Mouse (Mus musculus): Measurements from ENCODE around the gene Gm13287.
"Not testable (repeated sequence)": the region's sequence is repeated elsewhere in the genome, so short reads cannot be mapped to it uniquely, and the experiment has no call there.

Gene Gm13287

GRCm38 (mm10) chr4:88797097-88797496, 6.0 kb upstream of the Gm13287 start, which contains the start of gene Gm13279:
TSS of gene Gm13279 (plus strand) at chr4:88797397.
- DNase-seq (ENCODE audit: low spot score) = not testable (repeated sequence)

- DNase-seq (ENCODE audit: low spot score) = not testable (repeated sequence)
Measured at GRCm38 (mm10) chr4:88799365-88799764, 3.7 kb upstream of the Gm13287 start, which contains the start of gene Gm13285. TSS of gene Gm13285 (plus strand) at chr4:88799665.

- DNase-seq (ENCODE audit: low spot score) = not testable (repeated sequence)
Measured at GRCm38 (mm10) chr4:88805231-88805630, 2.2 kb downstream of the Gm13287 start, which contains the start of gene Gm13288. TSS of gene Gm13288 (plus strand) at chr4:88805531.

GRCm38 (mm10) chr4:88805761-88806160, 2.7 kb downstream of the Gm13287 start:
- DNase-seq (ENCODE audit: low spot score) = not testable (repeated sequence)

GRCm38 (mm10) chr4:88815928-88816327, 12.9 kb downstream of the Gm13287 start, which contains the start of gene Ifna7:
TSS of gene Ifna7 (plus strand) at chr4:88816228.
- no peak for DNase-seq (ENCODE audit: low spot score)

GRCm38 (mm10) chr4:88819659-88820058, 16.6 kb downstream of the Gm13287 start, which contains the start of gene Ifna11:
TSS of gene Ifna11 (plus strand) at chr4:88819959.
- DNase-seq (ENCODE audit: low spot score) = no peak

GRCm38 (mm10) chr4:88822995-88823394, 19.9 kb downstream of the Gm13287 start:
- DNase-seq (ENCODE audit: low spot score) = no peak

- not testable (repeated sequence) for DNase-seq (ENCODE audit: low spot score)
Measured at GRCm38 (mm10) chr4:88827116-88827515, 24.1 kb downstream of the Gm13287 start, which contains the start of gene Ifna6. TSS of gene Ifna6 (plus strand) at chr4:88827416.

GRCm38 (mm10) chr4:88830523-88830922, 27.5 kb downstream of the Gm13287 start:
- DNase-seq (ENCODE audit: low spot score) = no peak

- DNase-seq (ENCODE audit: low spot score) = not testable (repeated sequence)
Measured at GRCm38 (mm10) chr4:88835225-88835624, 32.2 kb downstream of the Gm13287 start, which contains the start of gene Ifna5. TSS of gene Ifna5 (plus strand) at chr4:88835525.

GRCm38 (mm10) chr4:88838828-88839227, 35.8 kb downstream of the Gm13287 start:
- no peak for DNase-seq (ENCODE audit: low spot score)

GRCm38 (mm10) chr4:88840058-88840457, 37.0 kb downstream of the Gm13287 start:
- no peak for DNase-seq (ENCODE audit: low spot score)

- no peak for DNase-seq (ENCODE audit: low spot score)
Measured at GRCm38 (mm10) chr4:88841438-88841911, 38.4 kb downstream of the Gm13287 start, which contains the start of gene Ifna4. TSS of gene Ifna4 (plus strand) at chr4:88841861.

GRCm38 (mm10) chr4:88845334-88845733, 42.3 kb downstream of the Gm13287 start:
- DNase-seq (ENCODE audit: low spot score) = no peak

- no peak for DNase-seq (ENCODE audit: low spot score)
Measured at GRCm38 (mm10) chr4:88849698-88850097, 46.6 kb downstream of the Gm13287 start, which contains the start of gene Ifna1. TSS of gene Ifna1 (plus strand) at chr4:88850087.

GRCm38 (mm10) chr4:88851026-88851763, 48.1 kb downstream of the Gm13287 start:
- DNase-seq (ENCODE audit: low spot score) = no peak
